Mouse (Mus musculus): ENCODE results near the gene Disc1. TPM values are rescaled to one million over a fixed set of nuclear protein-coding genes. Genes with fewer than 3 reads are reported as not detected.

Disc1 gene
- total RNA-seq, 1 experiment from 2014 or later: 0.93 TPM

- ATAC-seq (ENCODE audit: extremely low read depth, insufficient number of reproducible peaks, low FRiP score, poor library complexity, severe bottlenecking): no peak
These were observed 146.4 kb downstream of the Disc1 start for GRCm38 (mm10) chr8:125200273-125200863.

- ATAC-seq (ENCODE audit: extremely low read depth, insufficient number of reproducible peaks, low FRiP score, poor library complexity, severe bottlenecking): no peak
These were observed 147.7 kb downstream of the Disc1 start for GRCm38 (mm10) chr8:125201650-125202049.

GRCm38 (mm10) chr8:125203016-125203415, 149.0 kb downstream of the Disc1 start:
- ATAC-seq (ENCODE audit: extremely low read depth, insufficient number of reproducible peaks, low FRiP score, poor library complexity, severe bottlenecking): no peak

- ATAC-seq (ENCODE audit: extremely low read depth, insufficient number of reproducible peaks, low FRiP score, poor library complexity, severe bottlenecking): no peak
These were observed 151.6 kb downstream of the Disc1 start for GRCm38 (mm10) chr8:125205556-125205955.

GRCm38 (mm10) chr8:125206391-125206790, 152.4 kb downstream of the Disc1 start:
- no peak for ATAC-seq (ENCODE audit: extremely low read depth, insufficient number of reproducible peaks, low FRiP score, poor library complexity, severe bottlenecking)

- no peak for ATAC-seq (ENCODE audit: extremely low read depth, insufficient number of reproducible peaks, low FRiP score, poor library complexity, severe bottlenecking)
These were observed 153.0 kb downstream of the Disc1 start for GRCm38 (mm10) chr8:125206962-125207361.

GRCm38 (mm10) chr8:125212619-125213167, 158.7 kb downstream of the Disc1 start:
- ATAC-seq (ENCODE audit: extremely low read depth, insufficient number of reproducible peaks, low FRiP score, poor library complexity, severe bottlenecking): no peak

- ATAC-seq (ENCODE audit: extremely low read depth, insufficient number of reproducible peaks, low FRiP score, poor library complexity, severe bottlenecking): no peak
These were observed 164.0 kb downstream of the Disc1 start for GRCm38 (mm10) chr8:125217902-125218581.

GRCm38 (mm10) chr8:125218669-125219068, 164.7 kb downstream of the Disc1 start:
- ATAC-seq (ENCODE audit: extremely low read depth, insufficient number of reproducible peaks, low FRiP score, poor library complexity, severe bottlenecking): no peak

- ATAC-seq (ENCODE audit: extremely low read depth, insufficient number of reproducible peaks, low FRiP score, poor library complexity, severe bottlenecking): no peak
These were observed 166.6 kb downstream of the Disc1 start for GRCm38 (mm10) chr8:125220608-125221007.

- ATAC-seq (ENCODE audit: extremely low read depth, insufficient number of reproducible peaks, low FRiP score, poor library complexity, severe bottlenecking): no peak
These were observed 167.1 kb downstream of the Disc1 start for GRCm38 (mm10) chr8:125221062-125221461.

- ATAC-seq (ENCODE audit: extremely low read depth, insufficient number of reproducible peaks, low FRiP score, poor library complexity, severe bottlenecking): no peak
These were observed 169.2 kb downstream of the Disc1 start for GRCm38 (mm10) chr8:125223031-125223753.

- ATAC-seq (ENCODE audit: extremely low read depth, insufficient number of reproducible peaks, low FRiP score, poor library complexity, severe bottlenecking): peak; percentile 25; the same call in 1 of the 2 replicates
These were observed 170.3 kb downstream of the Disc1 start for GRCm38 (mm10) chr8:125224271-125224699.

- ATAC-seq (ENCODE audit: extremely low read depth, insufficient number of reproducible peaks, low FRiP score, poor library complexity, severe bottlenecking): no peak
These were observed 171.3 kb downstream of the Disc1 start for GRCm38 (mm10) chr8:125225266-125225665.

- peak; percentile 36 for ATAC-seq (ENCODE audit: extremely low read depth, insufficient number of reproducible peaks, low FRiP score, poor library complexity, severe bottlenecking)
These were observed 173.1 kb downstream of the Disc1 start for GRCm38 (mm10) chr8:125226989-125227624.

GRCm38 (mm10) chr8:125230526-125231131, 176.6 kb downstream of the Disc1 start:
- no peak for ATAC-seq (ENCODE audit: extremely low read depth, insufficient number of reproducible peaks, low FRiP score, poor library complexity, severe bottlenecking)

GRCm38 (mm10) chr8:125232724-125233123, 178.7 kb downstream of the Disc1 start:
- no peak for ATAC-seq (ENCODE audit: extremely low read depth, insufficient number of reproducible peaks, low FRiP score, poor library complexity, severe bottlenecking)

- no peak for ATAC-seq (ENCODE audit: extremely low read depth, insufficient number of reproducible peaks, low FRiP score, poor library complexity, severe bottlenecking)
These were observed 182.2 kb downstream of the Disc1 start for GRCm38 (mm10) chr8:125235898-125236835.
